Mouse (Mus musculus): ENCODE measurements at regions not wholly inside any gene's neighbourhood (a gene's known extent, or its start where the extent isn't known, plus 50 kb on each side); places are given as distances from the start of the nearest gene placed in this dataset.
A peak's percentile ranks its signal among the peaks of the same experiment; 100 is the strongest.

DNA sequence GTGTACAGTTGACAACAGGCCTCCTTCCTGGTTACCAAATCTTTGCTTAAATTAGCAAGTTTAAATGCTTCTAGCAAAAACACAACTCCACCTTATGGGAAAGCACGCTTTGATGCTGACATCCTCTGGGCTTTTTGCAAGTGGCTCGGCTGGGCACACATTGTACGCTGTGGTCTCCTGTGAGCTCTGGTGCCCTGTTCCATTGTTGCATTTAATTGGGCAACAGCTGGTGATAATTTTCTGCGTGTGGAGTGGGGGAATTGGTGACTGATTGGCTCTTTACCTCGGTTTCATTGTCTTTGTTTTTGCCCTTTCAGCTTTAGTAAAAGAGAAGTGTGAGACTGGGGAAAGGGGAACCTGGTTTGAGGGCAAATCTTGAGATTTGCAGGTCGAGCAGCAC lies 447.3 kb upstream of the Id2 start:
- no peaks in the 10 kb centered on the region for H3K27me3 ChIP-seq (replicated peaks; ENCODE audit: control insufficient read depth, insufficient read depth, low read length)
- no peak overlapping the region for H3K4me2 ChIP-seq (ENCODE audit: low read depth, low read length)
- H3K4me3 ChIP-seq (ENCODE audit: low read depth, low read length): no peak overlapping the region
- H3K9me3 ChIP-seq (ENCODE audit: control insufficient read depth, low read length): no peaks in the 10 kb centered on the region
- no peak overlapping the region for H3K27ac ChIP-seq (replicated peaks; ENCODE audit: low read depth, low read length)
- WGBS: 56% methylated on average over 6 of the region's 6 CpGs
- ATAC-seq (ENCODE audit: low read depth) (peak; percentile 72; the same call in 1 of the 2 replicates), DNase-seq (ENCODE audit: low spot score) (peak; percentile 42)
- H3K4me1 ChIP-seq (ENCODE audit: control insufficient read depth, insufficient read depth, low read length): no peaks in the 10 kb centered on the region
- no peak overlapping the region for H3K9ac ChIP-seq (ENCODE audit: low read depth, low read length)
- H3K36me3 ChIP-seq (ENCODE audit: control insufficient read depth, insufficient read depth, low read length): no peaks in the 10 kb centered on the region

DNA sequence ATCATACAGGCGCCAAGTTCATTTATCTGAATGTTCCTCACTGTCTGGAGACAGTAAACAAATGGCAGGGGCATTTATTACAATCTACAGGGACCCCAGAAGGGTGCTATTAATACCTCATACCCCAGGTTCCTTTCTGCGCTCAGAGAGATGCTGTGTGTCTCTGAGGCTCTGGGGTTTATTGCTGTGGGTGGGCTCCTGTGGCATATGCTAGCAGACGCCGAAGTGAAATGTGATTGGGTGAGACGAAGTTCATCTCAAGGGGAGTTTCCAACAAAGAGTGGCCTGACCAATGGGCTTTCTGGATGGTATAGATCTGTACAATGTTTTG lies 437.6 kb upstream of the Id2 start:
- peak; percentile 45; the same call in 1 of the 2 replicates for ATAC-seq (ENCODE audit: low read depth)
- DNase-seq (ENCODE audit: low spot score): no peak
- Histone ChIP-seq H3K4me2 (ENCODE audit: low read depth, low read length) (no peak overlapping the region), H3K4me3 (ENCODE audit: low read depth, low read length) (no peak overlapping the region), H3K27me3 (replicated peaks; ENCODE audit: control insufficient read depth, insufficient read depth, low read length) (no peaks in the 10 kb centered on the region), H3K9me3 (ENCODE audit: control insufficient read depth, low read length) (no peaks in the 10 kb centered on the region), H3K36me3 (ENCODE audit: control insufficient read depth, insufficient read depth, low read length) (no peaks in the 10 kb centered on the region), H3K4me1 (ENCODE audit: control insufficient read depth, insufficient read depth, low read length) (peaks cover 32% of the 10 kb centered on the region), H3K27ac (replicated peaks; ENCODE audit: low read depth, low read length) (0 out of 2 replicates have a peak overlapping the region, but pooled peaks have one; percentile 13), H3K9ac (ENCODE audit: low read depth, low read length) (no peak overlapping the region)
- WGBS: 37% methylated on average over 5 of the region's 5 CpGs

DNA sequence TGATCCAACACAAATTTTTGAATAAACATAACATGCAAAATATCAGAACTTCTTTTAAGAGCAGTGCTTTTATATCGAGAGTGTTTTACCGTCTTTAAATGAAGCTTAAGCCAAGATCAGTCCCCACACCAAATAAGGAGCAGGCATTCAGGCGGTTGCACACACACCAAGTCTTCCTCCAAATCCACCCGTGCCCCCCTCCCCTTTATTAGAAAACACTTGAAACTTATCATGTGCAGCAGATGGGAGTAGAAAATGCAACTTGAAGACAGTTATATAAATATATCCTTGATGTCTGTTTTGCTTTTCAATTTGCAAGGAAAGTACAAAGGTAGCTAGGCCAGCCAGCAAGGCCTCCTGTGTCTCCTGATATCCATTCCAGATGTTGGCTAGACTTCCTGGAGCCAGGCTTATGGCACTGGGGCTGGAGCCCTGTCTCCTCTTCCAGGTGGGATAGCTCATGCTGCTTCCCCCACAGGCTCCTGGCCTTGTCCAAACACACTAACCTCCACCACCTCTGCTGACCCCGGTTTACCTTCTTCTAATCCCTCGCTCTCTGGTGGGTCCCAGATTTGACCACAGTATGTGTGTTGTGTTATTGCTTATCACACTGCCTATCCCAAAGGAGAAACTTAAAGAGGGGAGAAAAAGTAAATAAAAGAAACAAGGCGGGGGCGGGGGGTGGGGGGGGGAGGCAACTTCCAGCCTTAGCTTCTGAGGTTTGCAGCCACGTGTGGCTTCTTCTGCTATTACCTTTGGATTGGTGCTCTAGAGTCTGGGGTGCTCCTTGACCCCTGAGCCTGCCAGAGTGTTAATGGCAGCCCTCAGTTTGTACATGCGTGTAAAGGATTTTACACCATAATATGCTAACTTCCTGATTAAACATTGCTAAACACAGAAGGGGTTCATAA lies 437.0 kb upstream of the Id2 start:
- no peaks in the 10 kb centered on the region for H3K36me3 ChIP-seq (ENCODE audit: control insufficient read depth, insufficient read depth, low read length)
- no peaks in the 10 kb centered on the region for H3K27me3 ChIP-seq (replicated peaks; ENCODE audit: control insufficient read depth, insufficient read depth, low read length)
- H3K27ac ChIP-seq (replicated peaks; ENCODE audit: low read depth, low read length): peak overlapping the region; percentile 65
- H3K9ac ChIP-seq (ENCODE audit: low read depth, low read length): no peak overlapping the region
- peak; percentile 80 for ATAC-seq (ENCODE audit: low read depth)
- DNase-seq (ENCODE audit: low spot score): peak; percentile 90
- 23% methylated on average over 10 of the region's 10 CpGs for WGBS
- H3K4me1 ChIP-seq (ENCODE audit: control insufficient read depth, insufficient read depth, low read length): peaks cover 32% of the 10 kb centered on the region
- H3K4me2 ChIP-seq (ENCODE audit: low read depth, low read length): no peak overlapping the region
- no peaks in the 10 kb centered on the region for H3K9me3 ChIP-seq (ENCODE audit: control insufficient read depth, low read length)
- H3K4me3 ChIP-seq (ENCODE audit: low read depth, low read length): no peak overlapping the region

DNA sequence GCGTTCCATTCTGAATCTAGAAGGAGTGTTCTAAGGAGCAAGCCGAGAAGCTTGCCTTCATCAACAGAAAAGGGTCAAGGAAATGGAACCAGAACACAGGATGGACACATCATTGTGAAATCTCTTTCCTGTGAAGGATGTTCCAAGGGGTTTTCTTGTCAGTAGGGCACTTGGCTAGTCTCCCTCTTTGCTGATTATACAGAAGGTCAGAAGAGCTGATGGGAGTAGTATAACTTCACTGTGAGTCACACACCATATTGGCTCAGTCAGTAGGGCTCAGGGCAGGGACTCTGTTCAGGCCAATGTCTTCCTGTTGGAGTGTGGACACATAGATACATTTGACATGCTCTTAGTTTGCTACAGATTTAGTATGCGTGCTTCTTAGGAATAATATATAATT lies 433.5 kb upstream of the Id2 start:
- Histone ChIP-seq H3K36me3 (ENCODE audit: control insufficient read depth, insufficient read depth, low read length) (no peaks in the 10 kb centered on the region), H3K27ac (replicated peaks; ENCODE audit: low read depth, low read length) (no peak overlapping the region), H3K9me3 (ENCODE audit: control insufficient read depth, low read length) (no peaks in the 10 kb centered on the region), H3K4me2 (ENCODE audit: low read depth, low read length) (no peak overlapping the region), H3K27me3 (replicated peaks; ENCODE audit: control insufficient read depth, insufficient read depth, low read length) (no peaks in the 10 kb centered on the region), H3K9ac (ENCODE audit: low read depth, low read length) (no peak overlapping the region), H3K4me1 (ENCODE audit: control insufficient read depth, insufficient read depth, low read length) (peaks cover 29% of the 10 kb centered on the region), H3K4me3 (ENCODE audit: low read depth, low read length) (no peak overlapping the region)
- no peak for ATAC-seq (ENCODE audit: low read depth)
- no peak for DNase-seq (ENCODE audit: low spot score)
- 96% methylated on average over 3 of the region's 3 CpGs for WGBS

DNA sequence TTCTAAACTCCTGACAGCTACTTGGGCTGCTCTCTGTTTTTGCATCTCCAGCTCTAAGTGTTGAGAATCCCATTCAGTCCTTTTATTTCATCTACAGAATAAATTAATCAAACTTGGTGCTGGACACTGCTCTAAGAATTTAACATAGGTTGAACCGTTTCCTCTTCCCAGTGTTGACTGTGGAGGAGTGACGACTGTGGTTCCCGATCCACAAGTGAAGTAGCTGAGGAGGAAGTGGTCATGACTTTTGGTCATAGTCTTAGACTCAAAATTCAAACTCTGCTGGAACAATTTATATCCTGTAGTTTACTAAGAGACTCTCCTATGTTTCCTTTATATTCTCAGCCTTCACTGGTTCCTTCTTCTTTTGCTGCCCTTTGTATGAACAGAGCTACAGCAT lies 432.6 kb upstream of the Id2 start:
- Histone ChIP-seq H3K36me3 (ENCODE audit: control insufficient read depth, insufficient read depth, low read length) (no peaks in the 10 kb centered on the region), H3K9me3 (ENCODE audit: control insufficient read depth, low read length) (no peaks in the 10 kb centered on the region), H3K4me1 (ENCODE audit: control insufficient read depth, insufficient read depth, low read length) (peaks cover 22% of the 10 kb centered on the region), H3K27ac (replicated peaks; ENCODE audit: low read depth, low read length) (no peak overlapping the region), H3K9ac (ENCODE audit: low read depth, low read length) (no peak overlapping the region), H3K4me3 (ENCODE audit: low read depth, low read length) (no peak overlapping the region), H3K4me2 (ENCODE audit: low read depth, low read length) (no peak overlapping the region), H3K27me3 (replicated peaks; ENCODE audit: control insufficient read depth, insufficient read depth, low read length) (no peaks in the 10 kb centered on the region)
- ATAC-seq (ENCODE audit: low read depth) (no peak), DNase-seq (ENCODE audit: low spot score) (no peak)
- WGBS: 90% methylated on average over 3 of the region's 3 CpGs

DNA sequence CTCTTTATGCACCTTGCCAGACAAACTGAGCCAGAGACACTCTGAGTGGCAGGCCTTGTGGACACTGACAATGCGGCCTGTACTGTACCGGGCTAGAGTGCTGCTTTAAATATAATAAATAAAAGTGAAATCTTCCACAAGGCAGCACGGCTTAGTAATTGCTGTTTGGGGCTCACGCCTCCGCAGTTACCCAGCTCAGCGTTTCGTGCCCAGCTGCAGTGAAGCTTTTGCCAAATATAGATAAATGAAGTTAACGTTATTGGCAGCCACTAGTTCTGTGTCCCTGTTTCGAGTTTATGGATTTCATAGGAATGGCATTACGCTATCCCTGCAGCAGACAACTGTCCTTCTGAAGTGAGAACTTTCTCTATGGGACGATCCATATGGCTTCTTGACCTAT lies 429.7 kb upstream of the Id2 start:
- no peak overlapping the region for H3K27ac ChIP-seq (replicated peaks; ENCODE audit: low read depth, low read length)
- H3K9ac ChIP-seq (ENCODE audit: low read depth, low read length): no peak overlapping the region
- H3K36me3 ChIP-seq (ENCODE audit: control insufficient read depth, insufficient read depth, low read length): no peaks in the 10 kb centered on the region
- ATAC-seq (ENCODE audit: low read depth): no peak
- no peak overlapping the region for H3K4me3 ChIP-seq (ENCODE audit: low read depth, low read length)
- H3K27me3 ChIP-seq (replicated peaks; ENCODE audit: control insufficient read depth, insufficient read depth, low read length): no peaks in the 10 kb centered on the region
- no peaks in the 10 kb centered on the region for H3K9me3 ChIP-seq (ENCODE audit: control insufficient read depth, low read length)
- H3K4me2 ChIP-seq (ENCODE audit: low read depth, low read length): no peak overlapping the region
- 82% methylated on average over 11 of the region's 11 CpGs for WGBS
- H3K4me1 ChIP-seq (ENCODE audit: control insufficient read depth, insufficient read depth, low read length): peaks cover 4% of the 10 kb centered on the region; the same call in 1 of the 2 replicates
- no peak for DNase-seq (ENCODE audit: low spot score)

DNA sequence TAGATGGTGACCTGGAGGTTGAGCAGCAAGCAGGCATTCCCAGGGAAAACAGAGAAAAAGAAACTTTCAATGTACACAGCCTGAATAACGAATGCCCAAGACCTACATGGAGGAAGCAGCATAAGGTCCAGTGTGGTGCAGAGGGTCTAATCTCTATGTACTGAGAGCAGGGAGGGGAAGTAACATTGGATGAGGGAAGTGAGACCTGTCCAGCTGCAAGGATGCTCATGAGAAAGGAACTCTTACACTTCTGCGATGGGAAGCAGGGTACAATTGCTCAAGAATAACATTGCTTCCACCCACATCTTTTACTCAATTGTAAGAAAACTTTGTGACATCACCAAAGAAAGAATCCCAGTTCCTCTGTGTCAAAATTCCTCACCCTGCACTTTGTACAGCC lies 419.8 kb upstream of the Id2 start:
- H3K36me3 ChIP-seq (ENCODE audit: control insufficient read depth, insufficient read depth, low read length): no peaks in the 10 kb centered on the region
- no peaks in the 10 kb centered on the region for H3K9me3 ChIP-seq (ENCODE audit: control insufficient read depth, low read length)
- H3K9ac ChIP-seq (ENCODE audit: low read depth, low read length): no peak overlapping the region
- DNase-seq (ENCODE audit: low spot score) (no peak), ATAC-seq (ENCODE audit: low read depth) (no peak)
- no peaks in the 10 kb centered on the region for H3K4me1 ChIP-seq (ENCODE audit: control insufficient read depth, insufficient read depth, low read length)
- no peak overlapping the region for H3K4me2 ChIP-seq (ENCODE audit: low read depth, low read length)
- no peak overlapping the region for H3K4me3 ChIP-seq (ENCODE audit: low read depth, low read length)
- 78% methylated on average over 2 of the region's 2 CpGs for whole genome bisulfite sequencing
- H3K27ac ChIP-seq (replicated peaks; ENCODE audit: low read depth, low read length): no peak overlapping the region
- H3K27me3 ChIP-seq (replicated peaks; ENCODE audit: control insufficient read depth, insufficient read depth, low read length): no peaks in the 10 kb centered on the region

DNA sequence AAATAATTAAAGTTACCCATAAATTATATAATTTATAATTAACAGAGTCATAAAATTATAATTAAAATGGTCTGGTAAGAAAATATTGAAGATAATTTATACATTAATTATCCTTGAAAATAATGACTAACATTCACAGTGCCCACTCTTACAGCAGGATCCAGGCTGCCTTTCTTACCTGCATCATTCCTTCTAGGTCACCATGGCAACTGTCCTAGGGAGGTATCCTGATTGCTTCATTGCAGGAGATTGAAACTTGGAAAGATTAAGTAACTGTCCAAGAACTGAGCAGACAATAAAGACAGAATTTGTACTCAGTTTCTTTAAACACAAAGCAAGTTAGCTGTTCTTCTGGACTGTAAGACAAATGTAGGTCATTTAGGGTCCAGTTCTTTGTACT lies 416.7 kb upstream of the Id2 start:
- no peak overlapping the region for H3K27ac ChIP-seq (replicated peaks; ENCODE audit: low read depth, low read length)
- no peaks in the 10 kb centered on the region for H3K36me3 ChIP-seq (ENCODE audit: control insufficient read depth, insufficient read depth, low read length)
- no peaks in the 10 kb centered on the region for H3K9me3 ChIP-seq (ENCODE audit: control insufficient read depth, low read length)
- no peak overlapping the region for H3K4me2 ChIP-seq (ENCODE audit: low read depth, low read length)
- H3K9ac ChIP-seq (ENCODE audit: low read depth, low read length): no peak overlapping the region
- ATAC-seq (ENCODE audit: low read depth): no peak
- no peaks in the 10 kb centered on the region for H3K4me1 ChIP-seq (ENCODE audit: control insufficient read depth, insufficient read depth, low read length)
- DNase-seq (ENCODE audit: low spot score): no peak
- H3K27me3 ChIP-seq (replicated peaks; ENCODE audit: control insufficient read depth, insufficient read depth, low read length): no peaks in the 10 kb centered on the region
- no peak overlapping the region for H3K4me3 ChIP-seq (ENCODE audit: low read depth, low read length)

DNA sequence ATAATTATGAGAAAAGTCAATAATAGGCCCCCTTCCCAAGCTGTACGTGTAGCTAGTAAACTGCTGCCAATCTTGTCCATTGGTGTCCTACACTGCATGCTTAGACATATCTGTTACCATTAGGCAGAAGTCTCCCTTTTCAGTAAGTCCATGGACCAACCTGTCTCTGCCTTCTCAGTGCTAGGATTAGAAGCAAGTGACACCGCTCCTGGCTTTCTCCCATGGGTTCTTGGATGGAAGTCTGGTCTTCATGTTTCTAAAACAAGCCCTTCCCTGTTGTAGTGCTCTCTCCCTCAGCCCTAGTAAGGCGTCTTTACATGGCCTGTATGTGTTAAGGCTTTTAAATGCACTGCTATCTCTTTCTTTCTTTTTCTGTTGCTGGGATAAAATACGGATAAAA lies 412.7 kb upstream of the Id2 start:
- 84% methylated on average over 4 of the region's 4 CpGs for WGBS
- H3K27me3 ChIP-seq (replicated peaks; ENCODE audit: control insufficient read depth, insufficient read depth, low read length): no peaks in the 10 kb centered on the region
- no peak overlapping the region for H3K4me2 ChIP-seq (ENCODE audit: low read depth, low read length)
- peaks cover 24% of the 10 kb centered on the region; the same call in 1 of the 2 replicates for H3K9me3 ChIP-seq (ENCODE audit: control insufficient read depth, low read length)
- H3K36me3 ChIP-seq (ENCODE audit: control insufficient read depth, insufficient read depth, low read length): no peaks in the 10 kb centered on the region
- no peak for ATAC-seq (ENCODE audit: low read depth)
- DNase-seq (ENCODE audit: low spot score): no peak
- H3K4me1 ChIP-seq (ENCODE audit: control insufficient read depth, insufficient read depth, low read length): no peaks in the 10 kb centered on the region
- H3K4me3 ChIP-seq (ENCODE audit: low read depth, low read length): no peak overlapping the region
- no peak overlapping the region for H3K27ac ChIP-seq (replicated peaks; ENCODE audit: low read depth, low read length)
- no peak overlapping the region for H3K9ac ChIP-seq (ENCODE audit: low read depth, low read length)

Data from embryonic facial prominence, embryonic 14.5 days (tissue).